Mouse (Mus musculus) cerebellum, adult 9-11 months (tissue): ENCODE data around the gene Alkbh2.

Experiments used
- DNase-seq: peaks from one replicate; pipeline ENCODE4 v3.0.0; 2022

Gene Alkbh2

GRCm38 (mm10) chr5:114127374-114128349, at the start of gene Alkbh2:
Alkbh2 (minus strand) TSS chr5:114128218.
- DNase-seq, result peak; percentile 81

- no peak for DNase-seq
These were observed 48.8 kb upstream of the Alkbh2 start for GRCm38 (mm10) chr5:114176548-114177400.

GRCm38 (mm10) chr5:114175596-114176171, 47.7 kb upstream of the Alkbh2 start:
- peak; percentile 66 for DNase-seq

GRCm38 (mm10) chr5:114174639-114175038, 46.6 kb upstream of the Alkbh2 start:
- DNase-seq, result no peak

GRCm38 (mm10) chr5:114173877-114174581, 46.0 kb upstream of the Alkbh2 start:
- DNase-seq, result no peak

- DNase-seq, result no peak
These were observed 45.4 kb upstream of the Alkbh2 start for GRCm38 (mm10) chr5:114173458-114173857.

GRCm38 (mm10) chr5:114172936-114173335, 44.9 kb upstream of the Alkbh2 start:
- DNase-seq, result no peak

- no peak for DNase-seq
These were observed 42.3 kb upstream of the Alkbh2 start for GRCm38 (mm10) chr5:114170345-114170744.

- DNase-seq, result no peak
These were observed 35.2 kb upstream of the Alkbh2 start for GRCm38 (mm10) chr5:114163117-114163696.

- DNase-seq, result no peak
These were observed 34.2 kb upstream of the Alkbh2 start for GRCm38 (mm10) chr5:114162106-114162815.

GRCm38 (mm10) chr5:114161424-114161823, 33.4 kb upstream of the Alkbh2 start:
- no peak for DNase-seq

GRCm38 (mm10) chr5:114157236-114157635, 29.2 kb upstream of the Alkbh2 start:
- DNase-seq, result no peak

- DNase-seq, result no peak
These were observed 27.3 kb upstream of the Alkbh2 start for GRCm38 (mm10) chr5:114155168-114155933.

GRCm38 (mm10) chr5:114154765-114155164, 26.7 kb upstream of the Alkbh2 start:
- no peak for DNase-seq

- DNase-seq, result no peak
These were observed 25.5 kb upstream of the Alkbh2 start for GRCm38 (mm10) chr5:114153490-114153889.

- no peak for DNase-seq
These were observed 24.5 kb upstream of the Alkbh2 start for GRCm38 (mm10) chr5:114152359-114153092.

GRCm38 (mm10) chr5:114147043-114147972, 19.3 kb upstream of the Alkbh2 start:
- DNase-seq, result no peak

- no peak for DNase-seq
These were observed 18.2 kb upstream of the Alkbh2 start, which contains the start of gene Acacb for GRCm38 (mm10) chr5:114146028-114146888. Acacb (plus strand) TSS chr5:114146535.
